Mouse (Mus musculus) myocyte (in vitro differentiated cells): ENCODE data around the gene Kpna3. TPM values are rescaled to one million over a fixed set of nuclear protein-coding genes. Genes with fewer than 3 reads are reported as not detected.

Experiments used
- H3K27me3 ChIP-seq: one replicate; pipeline ENCODE4 v1.6.1; 2011; ENCODE audit not compliant: control insufficient read depth, insufficient read depth, insufficient read length
- H3K36me3 ChIP-seq: one replicate; pipeline ENCODE4 v1.6.1; 2011; ENCODE audit not compliant: control insufficient read depth, insufficient read depth
- H3K4me2 ChIP-seq: one replicate; pipeline ENCODE4 v1.6.1; 2011; ENCODE audit warnings: low read depth, control low read depth
- H3K4me3 ChIP-seq: one replicate; pipeline ENCODE4 v1.5.1; 2011; ENCODE audit warnings: mild to moderate bottlenecking, control low read depth, moderate library complexity
- H3K79me2 ChIP-seq: one replicate; pipeline ENCODE4 v1.6.1; 2011; ENCODE audit not compliant: control insufficient read depth, insufficient read depth
- H3ac ChIP-seq: one replicate; pipeline ENCODE4 v1.6.1; 2011; ENCODE audit not compliant: control insufficient read depth, insufficient read length
- CEBPB ChIP-seq: IDR thresholded peaks from 2 replicates; pipeline ENCODE4 v1.6.1; 2011; ENCODE audit warnings: mild to moderate bottlenecking, moderate library complexity; ENCODE audit not compliant: poor library complexity, insufficient read depth, severe bottlenecking
- E2F4 ChIP-seq: IDR thresholded peaks from one replicate; pipeline ENCODE4 v1.6.1; 2011; ENCODE audit warnings: mild to moderate bottlenecking, control low read depth, moderate library complexity; ENCODE audit not compliant: insufficient read depth
- MAX ChIP-seq: IDR thresholded peaks from one replicate; pipeline ENCODE4 v1.6.1; 2011; ENCODE audit warnings: low read depth, mild to moderate bottlenecking, control low read depth
- MYOD1 ChIP-seq, 3 experiments: IDR thresholded peaks; one replicate each; pipeline ENCODE4 v1.6.1; 2011; ENCODE audit warnings: control low read depth in 2 of 3, low read depth in 2 of 3, mild to moderate bottlenecking in 2 of 3, moderate library complexity in 1 of 3; ENCODE audit not compliant: insufficient read length in 2 of 3, control insufficient read depth in 1 of 3
- MYOG ChIP-seq, 3 experiments: IDR thresholded peaks; one replicate each; pipeline ENCODE4 v1.6.1; 2011; ENCODE audit warnings: control low read depth in 2 of 3, low read depth in 2 of 3, mild to moderate bottlenecking in 2 of 3; ENCODE audit not compliant: insufficient read length in 2 of 3, control insufficient read depth in 1 of 3, insufficient read depth in 1 of 3
- POLR2A ChIP-seq: IDR thresholded peaks from one replicate; pipeline ENCODE4 v1.6.1; 2011; ENCODE audit warnings: low read depth, mild to moderate bottlenecking, control low read depth, moderate library complexity; ENCODE audit not compliant: insufficient read length
- POLR2AphosphoS2 ChIP-seq: IDR thresholded peaks from one replicate; pipeline ENCODE4 v1.6.1; 2011; ENCODE audit warnings: low read depth, control low read depth; ENCODE audit not compliant: insufficient read length
- REST ChIP-seq: IDR thresholded peaks from one replicate; pipeline ENCODE4 v1.6.1; 2011; ENCODE audit warnings: mild to moderate bottlenecking, control low read depth, moderate library complexity; ENCODE audit not compliant: insufficient read depth, insufficient read length
- SRF ChIP-seq: IDR thresholded peaks from one replicate; pipeline ENCODE4 v1.6.1; 2011; ENCODE audit warnings: low read depth; ENCODE audit not compliant: control insufficient read depth, insufficient read length
- TCF12 ChIP-seq: IDR thresholded peaks from one replicate; pipeline ENCODE4 v1.6.1; 2011; ENCODE audit warnings: mild to moderate bottlenecking, control low read depth; ENCODE audit not compliant: poor library complexity, insufficient read depth, severe bottlenecking
- TCF3 ChIP-seq: IDR thresholded peaks from one replicate; pipeline ENCODE4 v1.6.1; 2011; ENCODE audit warnings: low read depth, control low read depth; ENCODE audit not compliant: insufficient read length
- USF1 ChIP-seq: IDR thresholded peaks from one replicate; pipeline ENCODE4 v1.6.1; 2011; ENCODE audit warnings: low read depth, mild to moderate bottlenecking, control low read depth, moderate library complexity
- polyA plus RNA-seq: library from polyadenylated mRNA; unstranded; fragments of >200 nt; fragmentation: generic; extraction: Trizol; gene quantifications from one replicate; pipeline ENCODE4 v1.2.1, GENCODE M21; 2012; ENCODE audit warnings: missing spikeins

Kpna3 gene
- polyA plus RNA-seq, 1 experiment, result 13.7 TPM

DNA sequence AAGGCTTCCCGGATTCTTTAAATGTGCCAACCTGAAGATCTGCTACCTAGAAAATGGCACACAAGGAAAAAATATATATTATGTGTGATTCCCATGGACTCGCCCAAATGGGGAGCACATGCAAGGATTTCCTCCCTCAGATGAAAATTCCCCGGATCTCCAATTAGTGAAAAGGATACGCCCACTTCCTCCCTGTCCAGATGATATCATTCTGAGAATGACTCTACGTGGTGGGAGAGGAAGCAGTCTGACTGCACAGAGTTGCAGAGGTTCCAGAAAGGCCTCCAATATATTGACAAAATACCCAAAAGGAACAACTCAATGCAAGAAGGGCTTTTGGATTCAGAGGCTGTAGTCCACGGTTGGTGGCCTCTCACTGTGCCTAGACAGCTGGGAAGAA, 12.8 kb upstream of the Kpna3 start:
- Histone ChIP-seq H3K36me3 (no peaks in the 10 kb centered on the region), H3K79me2 (no peaks in the 10 kb centered on the region), H3ac (no peak overlapping the region), H3K4me3 (no peak overlapping the region), H3K27me3 (no peaks in the 10 kb centered on the region), H3K4me2 (peak overlapping the region; percentile 21)
- TF ChIP-seq REST (no peak), E2F4 (no peak), CEBPB (no peak), MAX (no peak), TCF12 (no peak), USF1 (no peak), POLR2AphosphoS2 (no peak), MYOG (IDR thresholded peaks at IDR 0.05; ENCODE audit: control insufficient read depth in 1 of 3, insufficient read depth in 1 of 3, insufficient read length in 2 of 3, low read depth in 2 of 3) (no peak), MYOD1 (IDR thresholded peaks at IDR 0.05; ENCODE audit: control insufficient read depth in 1 of 3, insufficient read length in 2 of 3, low read depth in 2 of 3) (no peak), POLR2A (no peak), TCF3 (no peak), SRF (no peak)

DNA sequence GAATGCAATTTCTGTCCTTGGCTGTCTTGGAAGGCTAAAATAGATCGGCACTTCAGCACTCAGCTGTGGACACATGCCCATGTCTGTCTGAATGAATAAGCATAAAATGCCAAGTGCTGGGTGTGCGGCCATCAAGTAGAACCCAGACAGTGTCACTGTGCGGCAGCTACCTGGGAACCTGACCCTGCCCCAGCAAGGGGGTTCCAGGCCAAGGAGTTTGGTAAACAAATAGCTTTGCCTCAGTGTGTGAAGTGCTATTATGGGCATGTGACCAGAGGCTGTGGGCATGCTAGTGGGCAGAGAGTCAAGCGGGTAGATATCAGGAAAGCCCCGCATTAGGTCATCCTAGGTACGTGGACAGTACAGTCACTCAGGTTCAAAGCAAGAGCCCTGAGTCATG, 8.1 kb upstream of the Kpna3 start:
- no peak overlapping the region for H3K4me2 ChIP-seq
- TF ChIP-seq MYOG (IDR thresholded peaks at IDR 0.05; ENCODE audit: control insufficient read depth in 1 of 3, insufficient read depth in 1 of 3, insufficient read length in 2 of 3, low read depth in 2 of 3) (no peak), TCF12 (no peak), REST (no peak), USF1 (no peak), SRF (no peak), POLR2A (no peak), MYOD1 (IDR thresholded peaks at IDR 0.05; ENCODE audit: control insufficient read depth in 1 of 3, insufficient read length in 2 of 3, low read depth in 2 of 3) (no peak), MAX (no peak), POLR2AphosphoS2 (no peak)
- no peaks in the 10 kb centered on the region for H3K27me3 ChIP-seq
- no peaks in the 10 kb centered on the region for H3K79me2 ChIP-seq
- no peak overlapping the region for H3K4me3 ChIP-seq
- H3K36me3 ChIP-seq, result no peaks in the 10 kb centered on the region
- no peak overlapping the region for H3ac ChIP-seq

- Histone ChIP-seq H3ac (peak overlapping the region; percentile 90), H3K36me3 (peaks cover 3% of the 10 kb centered on the region), H3K79me2 (peaks cover 42% of the 10 kb centered on the region), H3K27me3 (no peaks in the 10 kb centered on the region), H3K4me2 (peak overlapping the region; percentile 84), H3K4me3 (peak overlapping the region; percentile 35)
- TF ChIP-seq USF1 (no peak), POLR2AphosphoS2 (no peak), SRF (no peak), MYOD1 (IDR thresholded peaks at IDR 0.05; ENCODE audit: control insufficient read depth in 1 of 3, insufficient read length in 2 of 3, low read depth in 2 of 3) (peak in 1 of 3 experiments; percentile 39)
Observed at GRCm38 (mm10) chr14:61439141-61439660, 473 bp downstream of the Kpna3 start.

- H3K4me2 ChIP-seq, result peak overlapping the region; percentile 84
- H3ac ChIP-seq, result peak overlapping the region; percentile 90
- peaks cover 3% of the 10 kb centered on the region for H3K36me3 ChIP-seq
- no peaks in the 10 kb centered on the region for H3K27me3 ChIP-seq
- H3K79me2 ChIP-seq, result peaks cover 49% of the 10 kb centered on the region
- TF ChIP-seq POLR2AphosphoS2 (no peak), MYOG (IDR thresholded peaks at IDR 0.05; ENCODE audit: control insufficient read depth in 1 of 3, insufficient read depth in 1 of 3, insufficient read length in 2 of 3, low read depth in 2 of 3) (no peak), MAX (no peak), POLR2A (no peak), USF1 (no peak), REST (no peak), CEBPB (no peak), E2F4 (no peak), MYOD1 (IDR thresholded peaks at IDR 0.05; ENCODE audit: control insufficient read depth in 1 of 3, insufficient read length in 2 of 3, low read depth in 2 of 3) (no peak), TCF12 (no peak), TCF3 (no peak), SRF (no peak)
- peak overlapping the region; percentile 35 for H3K4me3 ChIP-seq
Observed at GRCm38 (mm10) chr14:61438171-61438945, 1.3 kb downstream of the Kpna3 start.

DNA sequence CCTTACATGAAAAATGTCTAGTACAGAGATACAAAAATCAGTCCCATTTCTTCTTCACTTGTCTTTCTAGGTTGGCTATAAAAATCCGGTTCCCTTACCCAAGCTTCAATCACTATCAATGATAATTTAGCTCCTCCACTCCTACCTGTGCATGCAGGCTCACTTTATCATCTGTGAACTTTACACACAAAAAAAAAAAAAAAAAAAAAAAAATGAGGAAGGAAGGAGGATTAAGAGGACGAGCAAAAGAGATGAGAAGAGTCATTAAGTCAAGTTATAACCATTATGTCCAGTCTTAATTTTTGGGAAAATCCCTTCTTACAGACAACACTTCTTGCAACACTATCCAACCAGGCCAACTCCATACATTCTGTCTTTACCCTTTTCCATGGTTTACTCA, 2.8 kb downstream of the Kpna3 start:
- H3K36me3 ChIP-seq, result peaks cover 3% of the 10 kb centered on the region
- no peak overlapping the region for H3K4me3 ChIP-seq
- H3K27me3 ChIP-seq, result no peaks in the 10 kb centered on the region
- no peak overlapping the region for H3ac ChIP-seq
- no peak overlapping the region for H3K4me2 ChIP-seq
- TF ChIP-seq MYOG (IDR thresholded peaks at IDR 0.05; ENCODE audit: control insufficient read depth in 1 of 3, insufficient read depth in 1 of 3, insufficient read length in 2 of 3, low read depth in 2 of 3) (no peak), E2F4 (no peak), POLR2A (no peak), REST (no peak)
- H3K79me2 ChIP-seq, result peaks cover 64% of the 10 kb centered on the region
